Mouse (Mus musculus): ENCODE results near the gene Ubl7.

Gene Ubl7

GRCm38 (mm10) chr9:57948333-57948931 is 37.7 kb downstream of the Ubl7 start:
- DNase-seq, result no peak

GRCm38 (mm10) chr9:57949102-57949704 is 38.4 kb downstream of the Ubl7 start:
- DNase-seq, result no peak

GRCm38 (mm10) chr9:57949879-57950278 is 39.1 kb downstream of the Ubl7 start:
- no peak for DNase-seq

GRCm38 (mm10) chr9:57950519-57950918 is 39.7 kb downstream of the Ubl7 start:
- DNase-seq, result no peak

- DNase-seq, result no peak
Measured at GRCm38 (mm10) chr9:57951993-57952392, 41.2 kb downstream of the Ubl7 start.

- no peak for DNase-seq
Measured at GRCm38 (mm10) chr9:57954962-57955744, 44.4 kb downstream of the Ubl7 start.

GRCm38 (mm10) chr9:57955764-57956163 is 45.0 kb downstream of the Ubl7 start:
- DNase-seq, result no peak

GRCm38 (mm10) chr9:57956196-57956837 is 45.5 kb downstream of the Ubl7 start:
- peak; percentile 48 for DNase-seq

GRCm38 (mm10) chr9:57956838-57957236 is 46.1 kb downstream of the Ubl7 start:
- DNase-seq, result peak; percentile 81

GRCm38 (mm10) chr9:57958615-57959014 is 47.8 kb downstream of the Ubl7 start:
- no peak for DNase-seq

- no peak for DNase-seq
Measured at GRCm38 (mm10) chr9:57959399-57959798, 48.6 kb downstream of the Ubl7 start.

- DNase-seq, result no peak
Measured at GRCm38 (mm10) chr9:57959886-57960866, 49.4 kb downstream of the Ubl7 start.

GRCm38 (mm10) chr9:57961226-57961625 is 50.4 kb downstream of the Ubl7 start:
- DNase-seq, result no peak

GRCm38 (mm10) chr9:57961863-57962778 is 51.3 kb downstream of the Ubl7 start:
- no peak for DNase-seq

- DNase-seq, result no peak
Measured at GRCm38 (mm10) chr9:57963249-57963997, 52.6 kb downstream of the Ubl7 start.

GRCm38 (mm10) chr9:57963998-57964395 is 53.2 kb downstream of the Ubl7 start:
- DNase-seq, result no peak

- DNase-seq, result no peak
Measured at GRCm38 (mm10) chr9:57964528-57965250, 53.9 kb downstream of the Ubl7 start.

GRCm38 (mm10) chr9:57965281-57966185 is 54.8 kb downstream of the Ubl7 start:
- no peak for DNase-seq

All from thymus, postnatal 14 days (tissue).